Mouse (Mus musculus): ENCODE results near the gene Wnt7a. TPM values are rescaled to one million over a fixed set of nuclear protein-coding genes. Genes with fewer than 3 reads are reported as not detected.

Gene Wnt7a
- polyA plus RNA-seq, 1 experiment from 2014 or later: 22.7 TPM

GRCm38 (mm10) chr6:91358394-91358793 is 52.8 kb downstream of the Wnt7a start:
- Histone ChIP-seq H3K27ac (ENCODE audit: low read length) (no peak overlapping the region), H3K9me3 (ENCODE audit: control insufficient read depth, low read length) (no peaks in the 10 kb centered on the region), H3K4me1 (replicated peaks; ENCODE audit: control insufficient read depth, insufficient read depth, low read length) (peaks cover 27% of the 10 kb centered on the region), H3K4me3 (replicated peaks; ENCODE audit: low read length) (no peak overlapping the region), H3K36me3 (ENCODE audit: control insufficient read depth, insufficient read depth) (no peaks in the 10 kb centered on the region), H3K9ac (replicated peaks; ENCODE audit: low read depth, low read length) (no peak overlapping the region), H3K27me3 (replicated peaks; ENCODE audit: control insufficient read depth, insufficient read depth, low read length) (no peaks in the 10 kb centered on the region), H3K4me2 (ENCODE audit: low read length) (no peak overlapping the region)
- no peak for ATAC-seq
- WGBS: 81% methylated on average over 2 of the region's 2 CpGs

GRCm38 (mm10) chr6:91357238-91357876 is 53.8 kb downstream of the Wnt7a start:
- Histone ChIP-seq H3K27me3 (replicated peaks; ENCODE audit: control insufficient read depth, insufficient read depth, low read length) (no peaks in the 10 kb centered on the region), H3K27ac (ENCODE audit: low read length) (no peak overlapping the region), H3K36me3 (ENCODE audit: control insufficient read depth, insufficient read depth) (no peaks in the 10 kb centered on the region), H3K9ac (replicated peaks; ENCODE audit: low read depth, low read length) (no peak overlapping the region), H3K4me2 (ENCODE audit: low read length) (no peak overlapping the region), H3K9me3 (ENCODE audit: control insufficient read depth, low read length) (no peaks in the 10 kb centered on the region), H3K4me3 (replicated peaks; ENCODE audit: low read length) (no peak overlapping the region), H3K4me1 (replicated peaks; ENCODE audit: control insufficient read depth, insufficient read depth, low read length) (peaks cover 27% of the 10 kb centered on the region)
- ATAC-seq: no peak
- 85% methylated on average over 13 of the region's 13 CpGs for WGBS

GRCm38 (mm10) chr6:91349620-91350019 is 61.5 kb downstream of the Wnt7a start:
- no peak for ATAC-seq

GRCm38 (mm10) chr6:91347721-91348120 is 63.4 kb downstream of the Wnt7a start:
- H3K4me3 ChIP-seq (replicated peaks; ENCODE audit: low read length): no peak overlapping the region
- peak overlapping the region; percentile 84 for H3K27ac ChIP-seq (ENCODE audit: low read length)
- peaks cover 63% of the 10 kb centered on the region for H3K4me1 ChIP-seq (replicated peaks; ENCODE audit: control insufficient read depth, insufficient read depth, low read length)
- H3K9me3 ChIP-seq (ENCODE audit: control insufficient read depth, low read length): no peaks in the 10 kb centered on the region
- 4% methylated on average over 7 of the region's 7 CpGs for WGBS
- 0 out of 2 replicates have a peak overlapping the region, but pooled peaks have one; percentile 20 for H3K9ac ChIP-seq (replicated peaks; ENCODE audit: low read depth, low read length)
- 0 out of 2 replicates have a peak overlapping the region, but pooled peaks have one; percentile 6 for H3K4me2 ChIP-seq (ENCODE audit: low read length)
- peak; percentile 85 for ATAC-seq
- H3K36me3 ChIP-seq (ENCODE audit: control insufficient read depth, insufficient read depth): no peaks in the 10 kb centered on the region
- no peaks in the 10 kb centered on the region for H3K27me3 ChIP-seq (replicated peaks; ENCODE audit: control insufficient read depth, insufficient read depth, low read length)

More at GRCm38 (mm10) chr6:91349620-91350019, 61.5 kb downstream of the Wnt7a start:
- H3K36me3 ChIP-seq (ENCODE audit: control insufficient read depth, insufficient read depth): no peaks in the 10 kb centered on the region
- 0 out of 2 replicates have a peak overlapping the region, but pooled peaks have one; percentile 2 for H3K9ac ChIP-seq (replicated peaks; ENCODE audit: low read depth, low read length)
- no peak overlapping the region for H3K4me2 ChIP-seq (ENCODE audit: low read length)
- no peak overlapping the region for H3K27ac ChIP-seq (ENCODE audit: low read length)
- H3K9me3 ChIP-seq (ENCODE audit: control insufficient read depth, low read length): no peaks in the 10 kb centered on the region
- 47% methylated on average over 9 of the region's 9 CpGs for WGBS
- H3K4me1 ChIP-seq (replicated peaks; ENCODE audit: control insufficient read depth, insufficient read depth, low read length): peaks cover 50% of the 10 kb centered on the region
- H3K27me3 ChIP-seq (replicated peaks; ENCODE audit: control insufficient read depth, insufficient read depth, low read length): no peaks in the 10 kb centered on the region
- H3K4me3 ChIP-seq (replicated peaks; ENCODE audit: low read length): no peak overlapping the region

GRCm38 (mm10) chr6:91346906-91347156 is 64.3 kb downstream of the Wnt7a start:
- H3K9me3 ChIP-seq (ENCODE audit: control insufficient read depth, low read length): no peaks in the 10 kb centered on the region
- ATAC-seq: no peak
- H3K9ac ChIP-seq (replicated peaks; ENCODE audit: low read depth, low read length): peak overlapping the region; percentile 15; the same call in 1 of the 2 replicates
- H3K36me3 ChIP-seq (ENCODE audit: control insufficient read depth, insufficient read depth): no peaks in the 10 kb centered on the region
- no peak overlapping the region for H3K4me3 ChIP-seq (replicated peaks; ENCODE audit: low read length)
- H3K27ac ChIP-seq (ENCODE audit: low read length): peak overlapping the region; percentile 84
- H3K4me1 ChIP-seq (replicated peaks; ENCODE audit: control insufficient read depth, insufficient read depth, low read length): peaks cover 63% of the 10 kb centered on the region
- H3K4me2 ChIP-seq (ENCODE audit: low read length): no peak overlapping the region
- H3K27me3 ChIP-seq (replicated peaks; ENCODE audit: control insufficient read depth, insufficient read depth, low read length): no peaks in the 10 kb centered on the region
- WGBS: 3% methylated on average over 3 of the region's 3 CpGs

- peaks cover 63% of the 10 kb centered on the region for H3K4me1 ChIP-seq (replicated peaks; ENCODE audit: control insufficient read depth, insufficient read depth, low read length)
- WGBS: 7% methylated on average over 10 of the region's 10 CpGs
These were observed 64.9 kb downstream of the Wnt7a start for GRCm38 (mm10) chr6:91346071-91346905.

GRCm38 (mm10) chr6:91345091-91345490 is 66.1 kb downstream of the Wnt7a start:
- no peak overlapping the region for H3K4me3 ChIP-seq (replicated peaks; ENCODE audit: low read length)
- H3K4me2 ChIP-seq (ENCODE audit: low read length): no peak overlapping the region
- H3K9ac ChIP-seq (replicated peaks; ENCODE audit: low read depth, low read length): no peak overlapping the region
- 29% methylated on average over 5 of the region's 5 CpGs for WGBS
- no peaks in the 10 kb centered on the region for H3K36me3 ChIP-seq (ENCODE audit: control insufficient read depth, insufficient read depth)
- H3K27me3 ChIP-seq (replicated peaks; ENCODE audit: control insufficient read depth, insufficient read depth, low read length): no peaks in the 10 kb centered on the region
- H3K9me3 ChIP-seq (ENCODE audit: control insufficient read depth, low read length): no peaks in the 10 kb centered on the region
- peaks cover 63% of the 10 kb centered on the region for H3K4me1 ChIP-seq (replicated peaks; ENCODE audit: control insufficient read depth, insufficient read depth, low read length)
- ATAC-seq: no peak
- H3K27ac ChIP-seq (ENCODE audit: low read length): no peak overlapping the region

More at GRCm38 (mm10) chr6:91346071-91346905, 64.9 kb downstream of the Wnt7a start:
- Histone ChIP-seq H3K4me2 (ENCODE audit: low read length) (no peak overlapping the region), H3K9ac (replicated peaks; ENCODE audit: low read depth, low read length) (peak overlapping the region; percentile 15; the same call in 1 of the 2 replicates), H3K27ac (ENCODE audit: low read length) (peak overlapping the region; percentile 84), H3K9me3 (ENCODE audit: control insufficient read depth, low read length) (no peaks in the 10 kb centered on the region), H3K4me3 (replicated peaks; ENCODE audit: low read length) (no peak overlapping the region), H3K36me3 (ENCODE audit: control insufficient read depth, insufficient read depth) (no peaks in the 10 kb centered on the region), H3K27me3 (replicated peaks; ENCODE audit: control insufficient read depth, insufficient read depth, low read length) (no peaks in the 10 kb centered on the region)
- ATAC-seq: peak; percentile 70

- Histone ChIP-seq H3K9me3 (ENCODE audit: control insufficient read depth, low read length) (no peaks in the 10 kb centered on the region), H3K4me3 (replicated peaks; ENCODE audit: low read length) (no peak overlapping the region), H3K4me2 (ENCODE audit: low read length) (no peak overlapping the region), H3K27me3 (replicated peaks; ENCODE audit: control insufficient read depth, insufficient read depth, low read length) (no peaks in the 10 kb centered on the region), H3K27ac (ENCODE audit: low read length) (no peak overlapping the region), H3K4me1 (replicated peaks; ENCODE audit: control insufficient read depth, insufficient read depth, low read length) (peaks cover 19% of the 10 kb centered on the region), H3K36me3 (ENCODE audit: control insufficient read depth, insufficient read depth) (no peaks in the 10 kb centered on the region), H3K9ac (replicated peaks; ENCODE audit: low read depth, low read length) (no peak overlapping the region)
- ATAC-seq: peak; percentile 76
- WGBS: 65% methylated on average over 8 of the region's 8 CpGs
These were observed 71.4 kb downstream of the Wnt7a start for GRCm38 (mm10) chr6:91339612-91340246.

- no peak overlapping the region for H3K9ac ChIP-seq (replicated peaks; ENCODE audit: low read depth, low read length)
- no peaks in the 10 kb centered on the region for H3K9me3 ChIP-seq (ENCODE audit: control insufficient read depth, low read length)
- H3K4me3 ChIP-seq (replicated peaks; ENCODE audit: low read length): no peak overlapping the region
- no peaks in the 10 kb centered on the region for H3K27me3 ChIP-seq (replicated peaks; ENCODE audit: control insufficient read depth, insufficient read depth, low read length)
- 78% methylated on average over 1 of the region's 1 CpGs for WGBS
- no peaks in the 10 kb centered on the region for H3K36me3 ChIP-seq (ENCODE audit: control insufficient read depth, insufficient read depth)
- peaks cover 6% of the 10 kb centered on the region for H3K4me1 ChIP-seq (replicated peaks; ENCODE audit: control insufficient read depth, insufficient read depth, low read length)
- H3K4me2 ChIP-seq (ENCODE audit: low read length): no peak overlapping the region
- H3K27ac ChIP-seq (ENCODE audit: low read length): no peak overlapping the region
- ATAC-seq: no peak
These were observed 75.7 kb downstream of the Wnt7a start for GRCm38 (mm10) chr6:91335470-91335869.
